Mouse (Mus musculus): ENCODE data around the gene Nfya. TPM values are rescaled to one million over a fixed set of nuclear protein-coding genes. Genes with fewer than 3 reads are reported as not detected.
"Not testable (repeated sequence)": the region's sequence is repeated elsewhere in the genome, so short reads cannot be mapped to it uniquely, and the experiment has no call there.

Gene Nfya
- polyA plus RNA-seq, 1 experiment from 2014 or later: 16.4 TPM

GRCm38 (mm10) chr17:48362346-48362745, 47.4 kb downstream of the Nfya start:
- Histone ChIP-seq H3K4me2 (replicated peaks) (no peak overlapping the region), H3K4me3 (replicated peaks; ENCODE audit: low read length) (no peak overlapping the region), H3K27ac (no peak overlapping the region), H3K36me3 (replicated peaks; ENCODE audit: control insufficient read depth, insufficient read depth) (no peaks in the 10 kb centered on the region), H3K9me3 (ENCODE audit: control insufficient read depth, low read length) (no peaks in the 10 kb centered on the region), H3K27me3 (ENCODE audit: control insufficient read depth, insufficient read depth, low read length) (no peaks in the 10 kb centered on the region), H3K4me1 (replicated peaks; ENCODE audit: control insufficient read depth, insufficient read depth, low read length) (no peaks in the 10 kb centered on the region; the same call in 1 of the 2 replicates), H3K9ac (no peak overlapping the region)
- ATAC-seq (ENCODE audit: low FRiP score) (no peak), DNase-seq (ENCODE audit: low spot score) (no peak)
- 83% methylated on average over 3 of the region's 3 CpGs for WGBS

GRCm38 (mm10) chr17:48360462-48360861, 49.2 kb downstream of the Nfya start:
- Histone ChIP-seq H3K9ac (no peak overlapping the region), H3K4me3 (replicated peaks; ENCODE audit: low read length) (no peak overlapping the region), H3K4me1 (replicated peaks; ENCODE audit: control insufficient read depth, insufficient read depth, low read length) (no peaks in the 10 kb centered on the region; the same call in 1 of the 2 replicates), H3K4me2 (replicated peaks) (no peak overlapping the region), H3K9me3 (ENCODE audit: control insufficient read depth, low read length) (no peaks in the 10 kb centered on the region), H3K36me3 (replicated peaks; ENCODE audit: control insufficient read depth, insufficient read depth) (no peaks in the 10 kb centered on the region), H3K27me3 (ENCODE audit: control insufficient read depth, insufficient read depth, low read length) (no peaks in the 10 kb centered on the region), H3K27ac (no peak overlapping the region)
- WGBS: 88% methylated on average over 4 of the region's 4 CpGs
- DNase-seq (ENCODE audit: low spot score) (no peak), ATAC-seq (ENCODE audit: low FRiP score) (no peak)

- DNase-seq (ENCODE audit: low spot score) (no peak), ATAC-seq (ENCODE audit: low FRiP score) (no peak)
- H3K4me3 ChIP-seq (replicated peaks; ENCODE audit: low read length): no peak within 1 kb of the TSS
- 83% methylated on average over 7 of the region's 7 CpGs for WGBS
- no peak within 1 kb of the TSS for H3K4me2 ChIP-seq (replicated peaks)
- no peak within 1 kb of the TSS for H3K9ac ChIP-seq
- no peaks in the 10 kb centered on the region; the same call in 1 of the 2 replicates for H3K4me1 ChIP-seq (replicated peaks; ENCODE audit: control insufficient read depth, insufficient read depth, low read length)
- H3K36me3 ChIP-seq (replicated peaks; ENCODE audit: control insufficient read depth, insufficient read depth): no peaks in the 10 kb centered on the region
- H3K27ac ChIP-seq: no peak within 1 kb of the TSS
- H3K9me3 ChIP-seq (ENCODE audit: control insufficient read depth, low read length): no peaks in the 10 kb centered on the region
- H3K27me3 ChIP-seq (ENCODE audit: control insufficient read depth, insufficient read depth, low read length): no peaks in the 10 kb centered on the region
Observed at GRCm38 (mm10) chr17:48359616-48360015, 50.1 kb downstream of the Nfya start, which contains the start of gene Treml1. Gene Treml1 (plus strand): TSS chr17:48359916.

- Histone ChIP-seq H3K36me3 (replicated peaks; ENCODE audit: control insufficient read depth, insufficient read depth) (no peaks in the 10 kb centered on the region), H3K4me2 (replicated peaks) (no peak overlapping the region), H3K9ac (no peak overlapping the region), H3K27me3 (ENCODE audit: control insufficient read depth, insufficient read depth, low read length) (no peaks in the 10 kb centered on the region), H3K9me3 (ENCODE audit: control insufficient read depth, low read length) (no peaks in the 10 kb centered on the region), H3K4me3 (replicated peaks; ENCODE audit: low read length) (no peak overlapping the region), H3K27ac (no peak overlapping the region), H3K4me1 (replicated peaks; ENCODE audit: control insufficient read depth, insufficient read depth, low read length) (no peaks in the 10 kb centered on the region; the same call in 1 of the 2 replicates)
- ATAC-seq (ENCODE audit: low FRiP score) (no peak), DNase-seq (ENCODE audit: low spot score) (no peak)
- WGBS: 39% methylated on average over 2 of the region's 2 CpGs
Observed at GRCm38 (mm10) chr17:48357892-48358291, 51.8 kb downstream of the Nfya start.

GRCm38 (mm10) chr17:48355822-48356221, 53.9 kb downstream of the Nfya start:
- Histone ChIP-seq H3K4me3 (replicated peaks; ENCODE audit: low read length) (no peak overlapping the region), H3K4me2 (replicated peaks) (no peak overlapping the region), H3K9ac (no peak overlapping the region), H3K27ac (no peak overlapping the region), H3K36me3 (replicated peaks; ENCODE audit: control insufficient read depth, insufficient read depth) (no peaks in the 10 kb centered on the region), H3K27me3 (ENCODE audit: control insufficient read depth, insufficient read depth, low read length) (no peaks in the 10 kb centered on the region), H3K4me1 (replicated peaks; ENCODE audit: control insufficient read depth, insufficient read depth, low read length) (no peaks in the 10 kb centered on the region), H3K9me3 (ENCODE audit: control insufficient read depth, low read length) (no peaks in the 10 kb centered on the region)
- DNase-seq (ENCODE audit: low spot score) (no peak), ATAC-seq (ENCODE audit: low FRiP score) (no peak)
- 95% methylated on average over 3 of the region's 3 CpGs for WGBS

- 68% methylated on average over 7 of the region's 7 CpGs for WGBS
- H3K9me3 ChIP-seq (ENCODE audit: control insufficient read depth, low read length); DNase-seq (ENCODE audit: low spot score); H3K27ac ChIP-seq; H3K9ac ChIP-seq; H3K4me2 ChIP-seq (replicated peaks); ATAC-seq (ENCODE audit: low FRiP score); H3K36me3 ChIP-seq (replicated peaks; ENCODE audit: control insufficient read depth, insufficient read depth); H3K4me3 ChIP-seq (replicated peaks; ENCODE audit: low read length); H3K4me1 ChIP-seq (replicated peaks; ENCODE audit: control insufficient read depth, insufficient read depth, low read length); H3K27me3 ChIP-seq (ENCODE audit: control insufficient read depth, insufficient read depth, low read length): not testable (repeated sequence)
Observed at GRCm38 (mm10) chr17:48352976-48353375, 56.7 kb downstream of the Nfya start.

- DNase-seq (ENCODE audit: low spot score) (no peak), ATAC-seq (ENCODE audit: low FRiP score) (no peak)
- no peak overlapping the region for H3K27ac ChIP-seq
- no peak overlapping the region for H3K4me2 ChIP-seq (replicated peaks)
- H3K4me3 ChIP-seq (replicated peaks; ENCODE audit: low read length): no peak overlapping the region
- H3K9ac ChIP-seq: no peak overlapping the region
- no peaks in the 10 kb centered on the region for H3K27me3 ChIP-seq (ENCODE audit: control insufficient read depth, insufficient read depth, low read length)
- no peaks in the 10 kb centered on the region for H3K9me3 ChIP-seq (ENCODE audit: control insufficient read depth, low read length)
- no peaks in the 10 kb centered on the region for H3K4me1 ChIP-seq (replicated peaks; ENCODE audit: control insufficient read depth, insufficient read depth, low read length)
- no peaks in the 10 kb centered on the region for H3K36me3 ChIP-seq (replicated peaks; ENCODE audit: control insufficient read depth, insufficient read depth)
- 62% methylated on average over 5 of the region's 5 CpGs for WGBS
Observed at GRCm38 (mm10) chr17:48350681-48351193, 59.0 kb downstream of the Nfya start.

- 76% methylated on average over 2 of the region's 2 CpGs for WGBS
- H3K27me3 ChIP-seq (ENCODE audit: control insufficient read depth, insufficient read depth, low read length): no peaks in the 10 kb centered on the region
- H3K4me1 ChIP-seq (replicated peaks; ENCODE audit: control insufficient read depth, insufficient read depth, low read length): no peaks in the 10 kb centered on the region
- DNase-seq (ENCODE audit: low spot score) (no peak), ATAC-seq (ENCODE audit: low FRiP score) (no peak)
- no peak overlapping the region for H3K4me3 ChIP-seq (replicated peaks; ENCODE audit: low read length)
- no peaks in the 10 kb centered on the region for H3K36me3 ChIP-seq (replicated peaks; ENCODE audit: control insufficient read depth, insufficient read depth)
- no peak overlapping the region for H3K9ac ChIP-seq
- H3K9me3 ChIP-seq (ENCODE audit: control insufficient read depth, low read length): no peaks in the 10 kb centered on the region
- no peak overlapping the region for H3K27ac ChIP-seq
- H3K4me2 ChIP-seq (replicated peaks): no peak overlapping the region
Observed at GRCm38 (mm10) chr17:48347287-48347686, 62.4 kb downstream of the Nfya start.

- no peaks in the 10 kb centered on the region for H3K27me3 ChIP-seq (ENCODE audit: control insufficient read depth, insufficient read depth, low read length)
- no peak for DNase-seq (ENCODE audit: low spot score)
- no peak overlapping the region for H3K4me2 ChIP-seq (replicated peaks)
- H3K36me3 ChIP-seq (replicated peaks; ENCODE audit: control insufficient read depth, insufficient read depth): no peaks in the 10 kb centered on the region
- no peak overlapping the region for H3K9ac ChIP-seq
- H3K4me3 ChIP-seq (replicated peaks; ENCODE audit: low read length): no peak overlapping the region
- no peaks in the 10 kb centered on the region for H3K9me3 ChIP-seq (ENCODE audit: control insufficient read depth, low read length)
- H3K4me1 ChIP-seq (replicated peaks; ENCODE audit: control insufficient read depth, insufficient read depth, low read length): no peaks in the 10 kb centered on the region
- no peak overlapping the region for H3K27ac ChIP-seq
- WGBS: 82% methylated on average over 4 of the region's 4 CpGs
- no peak for ATAC-seq (ENCODE audit: low FRiP score)
Observed at GRCm38 (mm10) chr17:48346834-48347233, 62.9 kb downstream of the Nfya start.

- H3K9me3 ChIP-seq (ENCODE audit: control insufficient read depth, low read length): no peaks in the 10 kb centered on the region
- WGBS: 82% methylated on average over 5 of the region's 5 CpGs
- ATAC-seq (ENCODE audit: low FRiP score): no peak
Observed at GRCm38 (mm10) chr17:48346231-48346630, 63.5 kb downstream of the Nfya start, which contains the start of gene Trem2. Gene Trem2 (plus strand): TSS chr17:48346401.

More at GRCm38 (mm10) chr17:48346231-48346630, 63.5 kb downstream of the Nfya start, which contains the start of gene Trem2:
- no peak within 1 kb of the TSS for H3K4me3 ChIP-seq (replicated peaks; ENCODE audit: low read length)
- no peak for DNase-seq (ENCODE audit: low spot score)
- no peaks in the 10 kb centered on the region for H3K36me3 ChIP-seq (replicated peaks; ENCODE audit: control insufficient read depth, insufficient read depth)
- no peaks in the 10 kb centered on the region for H3K27me3 ChIP-seq (ENCODE audit: control insufficient read depth, insufficient read depth, low read length)
- no peaks in the 10 kb centered on the region for H3K4me1 ChIP-seq (replicated peaks; ENCODE audit: control insufficient read depth, insufficient read depth, low read length)
- no peak within 1 kb of the TSS for H3K9ac ChIP-seq
- H3K4me2 ChIP-seq (replicated peaks): no peak within 1 kb of the TSS
- no peak within 1 kb of the TSS for H3K27ac ChIP-seq
